Mouse (Mus musculus): ENCODE results near the gene Dlgap5.

- TF ChIP-seq CTCF (IDR thresholded peaks at IDR 0.05; ENCODE audit: extremely low read depth, insufficient read length, insufficient replicate concordance, low read depth, low read length) (no peak), POLR2A (IDR thresholded peaks at IDR 0.05; ENCODE audit: low read depth, low read length) (no peak)
Measured at GRCm38 (mm10) chr14:47462453-47462852, 44.2 kb upstream of the Dlgap5 start.
